Comparison of ENCODE assay signal across 1 mouse cellular context in the genomic region with DNA sequence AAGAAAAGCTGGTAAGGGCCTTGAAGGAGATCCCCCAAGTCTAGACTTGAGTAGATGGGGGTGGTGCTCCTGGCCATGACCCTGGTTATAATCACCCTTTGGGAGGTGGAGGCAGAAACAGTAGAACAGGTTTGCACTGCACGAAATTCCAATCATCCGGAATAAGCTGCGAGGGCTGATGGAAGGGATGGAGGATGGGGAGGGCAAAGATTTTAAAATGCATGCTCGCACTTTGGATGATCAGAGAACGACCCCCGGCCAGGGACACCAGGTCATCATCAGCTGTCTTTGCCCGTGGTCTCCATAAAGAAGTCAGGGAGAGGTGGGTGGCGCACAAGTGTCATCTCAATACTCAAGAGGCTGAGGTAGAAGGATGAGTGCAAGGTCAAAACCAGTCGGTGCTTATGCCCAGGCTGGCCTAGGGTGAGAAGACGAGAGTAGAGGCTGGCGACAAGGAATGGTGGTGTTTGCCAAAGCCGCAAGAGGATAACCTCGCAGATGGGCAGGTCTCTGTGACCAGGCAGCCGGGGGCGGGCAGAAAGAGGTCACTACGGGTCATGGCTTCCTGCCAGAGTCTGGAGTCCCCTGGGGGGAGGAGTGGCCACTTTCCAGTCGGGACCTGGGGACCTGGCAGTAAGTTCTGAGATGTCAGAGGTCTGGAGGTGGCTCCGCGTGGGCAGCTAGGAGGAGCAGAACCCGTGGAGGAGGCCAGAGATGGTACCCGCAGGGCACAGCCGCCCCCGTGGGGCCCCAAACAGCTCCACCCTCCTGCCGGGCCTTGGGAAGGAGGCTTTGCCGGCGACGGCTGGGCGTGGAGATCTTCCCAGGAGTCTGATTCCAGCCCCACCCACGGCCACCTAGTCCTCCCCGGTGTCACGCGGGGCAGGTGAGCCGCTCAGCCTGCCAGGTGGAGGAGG.
TF ChIP-seq lines count a peak whose summit lies in the region.

No protein-coding gene starts in this region.

TF ChIP-seq in ES-E14, 5 proteins besides CTCF, POLR2A, EP300 and RAD21:
- TF ChIP-seq CHD2 (IDR thresholded peaks at IDR 0.05; ENCODE audit: low read depth, low read length): no peak
- TF ChIP-seq HCFC1 (IDR thresholded peaks at IDR 0.05; ENCODE audit: borderline replicate concordance, insufficient read depth, low read length): no peak
- no peak for TF ChIP-seq ZNF384 (IDR thresholded peaks at IDR 0.05; ENCODE audit: low read depth, low read length)
- TF ChIP-seq MAFK (IDR thresholded peaks at IDR 0.05; ENCODE audit: insufficient read depth, low read depth, low read length): no peak
- TF ChIP-seq ZC3H11A (IDR thresholded peaks at IDR 0.05; ENCODE audit: borderline replicate concordance, low read depth, low read length): no peak
